Mouse (Mus musculus) lung, embryonic 15.5 days (tissue): ENCODE measurements around the gene Tufm. TPM values are rescaled to one million over a fixed set of nuclear protein-coding genes. Genes with fewer than 3 reads are reported as not detected.

Experiments
- ATAC-seq: fragments of 200-750 bp; cut with Nextera tagmentation; 2 replicates; pipeline ENCODE4 v1.8.0; 2017; ENCODE audit warnings: moderate number of reproducible peaks, borderline replicate concordance; ENCODE audit not compliant: low FRiP score, low TSS enrichment; ENCODE audit errors: extremely low read depth
- H3K27ac ChIP-seq: fragments of 300-500 bp; sonication (generic); 2 replicates; pipeline ENCODE4 v1.5.1; 2015; ENCODE audit warnings: moderate library complexity, mild to moderate bottlenecking, inconsistent platforms
- H3K27me3 ChIP-seq: fragments of 300-500 bp; sonication (generic); 2 replicates; pipeline ENCODE4 v1.6.1; 2015; ENCODE audit warnings: inconsistent platforms
- H3K36me3 ChIP-seq: fragments of 300-500 bp; sonication (generic); 2 replicates; pipeline ENCODE4 v1.6.1; 2015; ENCODE audit warnings: inconsistent platforms
- H3K4me1 ChIP-seq: fragments of 300-500 bp; sonication (generic); 2 replicates; pipeline ENCODE4 v1.6.1; 2015; ENCODE audit warnings: inconsistent platforms
- H3K4me2 ChIP-seq: fragments of 300-500 bp; sonication (generic); 2 replicates; pipeline ENCODE4 v1.6.1; 2015; ENCODE audit warnings: inconsistent platforms, mild to moderate bottlenecking, moderate library complexity
- H3K4me3 ChIP-seq: fragments of 300-500 bp; sonication (generic); 2 replicates; pipeline ENCODE4 v1.5.1; 2015; ENCODE audit warnings: mild to moderate bottlenecking, inconsistent platforms
- H3K9ac ChIP-seq: fragments of 300-500 bp; sonication (generic); 2 replicates; pipeline ENCODE4 v1.6.1; 2015; ENCODE audit warnings: inconsistent platforms
- H3K9me3 ChIP-seq: fragments of 300-500 bp; sonication (generic); 2 replicates; pipeline ENCODE4 v1.6.1; 2016; ENCODE audit warnings: inconsistent platforms
- WGBS: fragments of 180-500 bp; shearing (Covaris S2); methylation state at CpG from one replicate; pipeline ENCODE4 v1.1.7; 2015; 5-methylcytosine and 5-hydroxymethylcytosine counted together
- polyA plus RNA-seq: library from polyadenylated mRNA; unstranded; fragments of >200 nt; fragmentation: Nextera tagmentation; extraction: Ambion mirVana; gene quantifications from 2 replicates; pipeline ENCODE4 v1.2.1, GENCODE M21; 2015

Tufm gene
- polyA plus RNA-seq, 1 experiment from 2014 or later, result 127 TPM

GRCm38 (mm10) chr7:126503273-126503878, 16.2 kb downstream of the Tufm start, which contains the start of gene Atxn2l:
TSS of gene Atxn2l (minus strand) at chr7:126503437.
- Histone ChIP-seq H3K4me3 (peak within 1 kb of the TSS; percentile 99), H3K4me1 (peaks cover 7% of the 10 kb centered on the region), H3K27ac (peak within 1 kb of the TSS; percentile 100), H3K36me3 (peaks cover 28% of the 10 kb centered on the region), H3K9ac (peak within 1 kb of the TSS; percentile 100), H3K4me2 (peak within 1 kb of the TSS; percentile 65), H3K9me3 (no peaks in the 10 kb centered on the region), H3K27me3 (no peaks in the 10 kb centered on the region)
- under 1% methylated on average over 67 of the region's 72 CpGs for WGBS
- peak; percentile 90 for ATAC-seq

GRCm38 (mm10) chr7:126504913-126505312, 17.8 kb downstream of the Tufm start:
- Histone ChIP-seq H3K9me3 (no peaks in the 10 kb centered on the region), H3K4me2 (no peak overlapping the region), H3K4me3 (no peak overlapping the region), H3K27ac (no peak overlapping the region), H3K36me3 (peaks cover 13% of the 10 kb centered on the region), H3K4me1 (peaks cover 7% of the 10 kb centered on the region), H3K9ac (no peak overlapping the region), H3K27me3 (no peaks in the 10 kb centered on the region)
- WGBS, result 60% methylated on average over 2 of the region's 2 CpGs
- ATAC-seq, result no peak

GRCm38 (mm10) chr7:126507126-126507778, 20.1 kb downstream of the Tufm start:
- H3K4me1 ChIP-seq, result no peaks in the 10 kb centered on the region
- 73% methylated on average over 8 of the region's 8 CpGs for WGBS
- H3K9ac ChIP-seq, result no peak overlapping the region
- no peak overlapping the region for H3K27ac ChIP-seq
- no peaks in the 10 kb centered on the region for H3K27me3 ChIP-seq
- H3K4me2 ChIP-seq, result no peak overlapping the region
- H3K36me3 ChIP-seq, result no peaks in the 10 kb centered on the region
- no peaks in the 10 kb centered on the region for H3K9me3 ChIP-seq
- no peak overlapping the region for H3K4me3 ChIP-seq
- ATAC-seq, result no peak

- WGBS, result 70% methylated on average over 3 of the region's 3 CpGs
- no peaks in the 10 kb centered on the region for H3K27me3 ChIP-seq
These were observed 24.1 kb downstream of the Tufm start for GRCm38 (mm10) chr7:126511287-126511686.

GRCm38 (mm10) chr7:126518261-126518941, 31.2 kb downstream of the Tufm start:
- ATAC-seq, result no peak
- no peak overlapping the region for H3K4me2 ChIP-seq
- WGBS, result 85% methylated on average over 5 of the region's 5 CpGs

More at GRCm38 (mm10) chr7:126511287-126511686, 24.1 kb downstream of the Tufm start:
- H3K27ac ChIP-seq, result no peak overlapping the region
- no peaks in the 10 kb centered on the region for H3K9me3 ChIP-seq
- no peaks in the 10 kb centered on the region for H3K4me1 ChIP-seq
- H3K9ac ChIP-seq, result no peak overlapping the region
- no peak for ATAC-seq
- no peak overlapping the region for H3K4me3 ChIP-seq
- no peak overlapping the region for H3K4me2 ChIP-seq
- no peaks in the 10 kb centered on the region for H3K36me3 ChIP-seq

GRCm38 (mm10) chr7:126519513-126519912, 32.4 kb downstream of the Tufm start:
- Histone ChIP-seq H3K9me3 (no peaks in the 10 kb centered on the region), H3K9ac (no peak overlapping the region), H3K4me2 (no peak overlapping the region), H3K36me3 (no peaks in the 10 kb centered on the region), H3K27ac (no peak overlapping the region), H3K4me3 (no peak overlapping the region), H3K4me1 (no peaks in the 10 kb centered on the region), H3K27me3 (no peaks in the 10 kb centered on the region)
- 43% methylated on average over 2 of the region's 2 CpGs for WGBS
- ATAC-seq, result no peak; the same call in 1 of the 2 replicates

More at GRCm38 (mm10) chr7:126518261-126518941, 31.2 kb downstream of the Tufm start:
- H3K27ac ChIP-seq, result no peak overlapping the region
- H3K36me3 ChIP-seq, result no peaks in the 10 kb centered on the region
- H3K27me3 ChIP-seq, result no peaks in the 10 kb centered on the region
- H3K9me3 ChIP-seq, result no peaks in the 10 kb centered on the region
- no peaks in the 10 kb centered on the region for H3K4me1 ChIP-seq
- H3K9ac ChIP-seq, result no peak overlapping the region
- H3K4me3 ChIP-seq, result no peak overlapping the region

GRCm38 (mm10) chr7:126523316-126523715, 36.2 kb downstream of the Tufm start:
- WGBS, result 72% methylated on average over 3 of the region's 3 CpGs
- no peak for ATAC-seq

GRCm38 (mm10) chr7:126528166-126528577, 41.0 kb downstream of the Tufm start:
- Histone ChIP-seq H3K27me3 (no peaks in the 10 kb centered on the region), H3K9me3 (no peaks in the 10 kb centered on the region), H3K9ac (no peak overlapping the region), H3K4me3 (no peak overlapping the region), H3K4me1 (0 out of 2 replicates have a peak, but pooled peaks cover 2% of the 10 kb centered on the region), H3K27ac (no peak overlapping the region), H3K36me3 (no peaks in the 10 kb centered on the region), H3K4me2 (no peak overlapping the region)
- 3% methylated on average over 1 of the region's 1 CpGs for WGBS
- no peak for ATAC-seq

More at GRCm38 (mm10) chr7:126523316-126523715, 36.2 kb downstream of the Tufm start:
- no peaks in the 10 kb centered on the region for H3K27me3 ChIP-seq
- no peak overlapping the region for H3K9ac ChIP-seq
- H3K36me3 ChIP-seq, result no peaks in the 10 kb centered on the region
- H3K4me3 ChIP-seq, result no peak overlapping the region
- no peaks in the 10 kb centered on the region for H3K9me3 ChIP-seq
- no peak overlapping the region for H3K27ac ChIP-seq
- H3K4me1 ChIP-seq, result 0 out of 2 replicates have a peak, but pooled peaks cover 2% of the 10 kb centered on the region
- H3K4me2 ChIP-seq, result no peak overlapping the region

GRCm38 (mm10) chr7:126533434-126533833, 46.3 kb downstream of the Tufm start:
- H3K36me3 ChIP-seq, result no peaks in the 10 kb centered on the region
- H3K4me2 ChIP-seq, result no peak overlapping the region
- H3K4me3 ChIP-seq, result no peak overlapping the region
- H3K4me1 ChIP-seq, result peaks cover 3% of the 10 kb centered on the region; the same call in 1 of the 2 replicates
- no peak overlapping the region for H3K9ac ChIP-seq
- WGBS, result 65% methylated on average over 1 of the region's 1 CpGs
- H3K27me3 ChIP-seq, result peaks cover 20% of the 10 kb centered on the region
- ATAC-seq, result no peak
- no peaks in the 10 kb centered on the region for H3K9me3 ChIP-seq
- H3K27ac ChIP-seq, result no peak overlapping the region

GRCm38 (mm10) chr7:126535766-126536165, 48.6 kb downstream of the Tufm start:
- peak overlapping the region; percentile 43 for H3K4me3 ChIP-seq
- under 1% methylated on average over 28 of the region's 28 CpGs for WGBS
- ATAC-seq, result no peak

GRCm38 (mm10) chr7:126536466-126536865, 49.3 kb downstream of the Tufm start:
- H3K9ac ChIP-seq, result no peak overlapping the region
- 59% methylated on average over 9 of the region's 9 CpGs for WGBS

More at GRCm38 (mm10) chr7:126535766-126536165, 48.6 kb downstream of the Tufm start:
- Histone ChIP-seq H3K4me2 (peak overlapping the region; percentile 89), H3K9me3 (no peaks in the 10 kb centered on the region), H3K4me1 (peaks cover 3% of the 10 kb centered on the region; the same call in 1 of the 2 replicates), H3K27ac (no peak overlapping the region), H3K36me3 (no peaks in the 10 kb centered on the region), H3K9ac (peak overlapping the region; percentile 46), H3K27me3 (peaks cover 20% of the 10 kb centered on the region)

More at GRCm38 (mm10) chr7:126536466-126536865, 49.3 kb downstream of the Tufm start:
- H3K4me2 ChIP-seq, result peak overlapping the region; percentile 89
- peaks cover 20% of the 10 kb centered on the region for H3K27me3 ChIP-seq
- H3K9me3 ChIP-seq, result no peaks in the 10 kb centered on the region
- H3K4me1 ChIP-seq, result peaks cover 3% of the 10 kb centered on the region; the same call in 1 of the 2 replicates
- H3K36me3 ChIP-seq, result no peaks in the 10 kb centered on the region
- no peak overlapping the region for H3K27ac ChIP-seq
- H3K4me3 ChIP-seq, result no peak overlapping the region
- ATAC-seq, result no peak
